Mouse (Mus musculus): ENCODE measurements around the gene Dhrs7b. TPM values are rescaled to one million over a fixed set of nuclear protein-coding genes. Genes with fewer than 3 reads are reported as not detected.

The Dhrs7b gene
- 23.5 and 30.5 TPM in 2 replicates for polyA plus RNA-seq (2014; fragmentation: Nextera tagmentation; extraction: Ambion mirVana)

DNA sequence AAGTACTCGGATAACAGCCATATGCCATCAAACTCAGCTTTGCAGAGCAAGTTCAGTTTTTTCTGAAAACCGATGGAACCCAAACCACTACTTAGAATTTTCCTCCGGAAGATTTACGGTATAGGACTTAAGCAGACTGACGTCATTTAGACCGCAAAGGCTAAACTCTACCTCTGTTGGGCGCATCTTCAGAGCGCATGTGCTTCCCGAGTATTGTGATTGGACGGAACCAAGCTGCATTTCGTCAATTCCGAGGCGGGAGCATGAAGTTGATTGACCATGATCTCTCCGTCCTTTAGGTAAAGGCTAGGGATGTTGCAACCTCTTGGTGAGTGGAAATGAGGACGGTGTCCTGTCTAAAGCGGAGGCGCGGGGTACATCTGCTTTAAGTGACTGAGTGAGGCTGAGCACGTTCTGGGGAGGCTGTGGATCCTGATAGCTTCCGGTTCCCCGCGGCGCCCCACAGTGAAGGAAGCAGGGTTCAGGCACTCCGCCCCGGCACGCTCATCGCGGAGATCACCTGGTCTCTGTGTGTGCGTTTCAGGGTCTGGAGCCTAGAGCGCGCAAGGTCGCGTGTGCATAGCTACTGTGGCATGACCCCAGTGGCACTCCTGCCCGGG is at the start of gene Dhrs7b:
Dhrs7b (plus strand) TSS at position 199 of the 620 bp plus-strand sequence.
- ATAC-seq (ENCODE audit: low FRiP score) (peak; percentile 90), DNase-seq (ENCODE audit: low spot score) (peak; percentile 84)
- H3K27ac ChIP-seq (ENCODE audit: low read depth, low read length) = peak within 1 kb of the TSS; percentile 45; the same call in 1 of the 2 replicates
- H3K9ac ChIP-seq (ENCODE audit: low read depth, low read length) = peak within 1 kb of the TSS; percentile 69
- under 1% methylated on average over 34 of the region's 34 CpGs for WGBS
- no peaks in the 10 kb centered on the region for H3K9me3 ChIP-seq (ENCODE audit: control insufficient read depth, low read length)
- H3K27me3 ChIP-seq (ENCODE audit: control insufficient read depth, insufficient read depth, low read length) = no peaks in the 10 kb centered on the region
- H3K4me2 ChIP-seq (replicated peaks; ENCODE audit: low read depth, low read length) = peak within 1 kb of the TSS; percentile 81
- H3K4me3 ChIP-seq (ENCODE audit: low read depth, low read length) = peak within 1 kb of the TSS; percentile 72
- H3K4me1 ChIP-seq (replicated peaks; ENCODE audit: control insufficient read depth, insufficient read depth, low read length) = no peaks in the 10 kb centered on the region
- H3K36me3 ChIP-seq (ENCODE audit: control insufficient read depth, insufficient read depth, low read length) = no peaks in the 10 kb centered on the region

DNA sequence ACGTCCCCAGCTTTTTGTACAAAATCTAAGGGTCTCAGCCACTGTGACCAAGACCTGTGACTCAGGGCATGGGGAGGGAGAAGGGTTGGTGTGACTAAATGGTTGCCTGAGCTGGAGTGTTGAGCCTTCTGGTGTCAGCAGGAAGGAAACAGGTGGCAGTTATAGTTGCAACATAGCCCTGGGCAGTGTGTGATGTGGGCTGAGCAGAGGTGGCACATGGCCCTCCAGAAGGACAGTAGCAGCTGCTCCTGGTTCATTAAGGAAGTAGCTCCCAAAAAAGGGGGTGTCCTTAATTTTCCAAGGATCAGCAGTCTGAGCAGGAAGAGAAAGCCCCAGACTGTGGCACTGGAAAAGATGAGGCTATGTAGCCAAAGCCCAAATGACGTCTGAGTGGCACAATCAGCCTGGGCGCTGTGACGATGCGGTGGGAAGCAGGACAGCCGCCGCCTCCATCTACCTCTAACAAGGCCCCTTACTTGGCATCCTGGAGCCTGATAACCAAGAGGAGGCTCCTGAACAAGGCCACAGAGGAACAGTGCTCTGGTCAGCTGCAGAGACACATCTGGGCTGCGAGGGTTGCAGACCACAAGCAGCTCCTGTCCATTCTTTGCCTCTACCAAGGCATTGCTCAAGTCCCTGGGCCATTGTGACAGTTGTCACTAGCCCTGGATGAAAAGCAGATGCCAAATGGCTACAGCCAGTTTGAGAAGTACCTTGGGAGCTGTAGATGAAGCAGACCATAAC is 46.1 kb upstream of the Dhrs7b start:
- no peak overlapping the region for H3K27ac ChIP-seq (ENCODE audit: low read depth, low read length)
- ATAC-seq (ENCODE audit: low FRiP score) (no peak), DNase-seq (ENCODE audit: low spot score) (no peak)
- H3K36me3 ChIP-seq (ENCODE audit: control insufficient read depth, insufficient read depth, low read length) = peaks cover 9% of the 10 kb centered on the region; the same call in 1 of the 2 replicates
- no peak overlapping the region for H3K4me2 ChIP-seq (replicated peaks; ENCODE audit: low read depth, low read length)
- 94% methylated on average over 8 of the region's 8 CpGs for WGBS
- H3K9ac ChIP-seq (ENCODE audit: low read depth, low read length) = no peak overlapping the region
- H3K27me3 ChIP-seq (ENCODE audit: control insufficient read depth, insufficient read depth, low read length) = no peaks in the 10 kb centered on the region
- H3K4me1 ChIP-seq (replicated peaks; ENCODE audit: control insufficient read depth, insufficient read depth, low read length) = peaks cover 17% of the 10 kb centered on the region
- H3K9me3 ChIP-seq (ENCODE audit: control insufficient read depth, low read length) = no peaks in the 10 kb centered on the region
- H3K4me3 ChIP-seq (ENCODE audit: low read depth, low read length) = no peak overlapping the region

DNA sequence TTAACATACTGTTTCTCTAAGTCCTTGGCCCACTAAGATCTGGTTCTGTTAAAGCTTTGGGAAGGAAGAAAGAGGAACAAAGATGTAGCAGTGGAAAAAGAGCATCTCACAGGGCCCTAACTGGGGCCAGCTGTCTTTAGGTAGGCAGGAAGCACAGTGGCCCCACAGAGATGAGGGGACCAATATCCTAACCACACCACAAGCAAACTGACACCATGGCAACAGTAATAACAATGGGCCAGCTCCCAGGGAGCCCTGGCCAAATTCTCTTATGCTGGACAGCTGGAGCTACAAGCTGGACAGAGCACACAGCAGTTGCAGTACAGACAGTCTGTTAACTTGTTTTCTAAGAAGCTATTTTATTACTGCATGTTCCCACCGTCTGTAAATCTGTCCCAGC is 42.8 kb upstream of the Dhrs7b start:
- H3K4me2 ChIP-seq (replicated peaks; ENCODE audit: low read depth, low read length) = no peak overlapping the region
- no peaks in the 10 kb centered on the region for H3K27me3 ChIP-seq (ENCODE audit: control insufficient read depth, insufficient read depth, low read length)
- no peak overlapping the region for H3K9ac ChIP-seq (ENCODE audit: low read depth, low read length)
- no peak for DNase-seq (ENCODE audit: low spot score)
- no peaks in the 10 kb centered on the region for H3K9me3 ChIP-seq (ENCODE audit: control insufficient read depth, low read length)
- H3K27ac ChIP-seq (ENCODE audit: low read depth, low read length) = no peak overlapping the region
- no peak for ATAC-seq (ENCODE audit: low FRiP score)
- H3K4me1 ChIP-seq (replicated peaks; ENCODE audit: control insufficient read depth, insufficient read depth, low read length) = no peaks in the 10 kb centered on the region
- peaks cover 9% of the 10 kb centered on the region; the same call in 1 of the 2 replicates for H3K36me3 ChIP-seq (ENCODE audit: control insufficient read depth, insufficient read depth, low read length)
- WGBS = 71% methylated on average over 1 of the region's 1 CpGs
- H3K4me3 ChIP-seq (ENCODE audit: low read depth, low read length) = no peak overlapping the region

DNA sequence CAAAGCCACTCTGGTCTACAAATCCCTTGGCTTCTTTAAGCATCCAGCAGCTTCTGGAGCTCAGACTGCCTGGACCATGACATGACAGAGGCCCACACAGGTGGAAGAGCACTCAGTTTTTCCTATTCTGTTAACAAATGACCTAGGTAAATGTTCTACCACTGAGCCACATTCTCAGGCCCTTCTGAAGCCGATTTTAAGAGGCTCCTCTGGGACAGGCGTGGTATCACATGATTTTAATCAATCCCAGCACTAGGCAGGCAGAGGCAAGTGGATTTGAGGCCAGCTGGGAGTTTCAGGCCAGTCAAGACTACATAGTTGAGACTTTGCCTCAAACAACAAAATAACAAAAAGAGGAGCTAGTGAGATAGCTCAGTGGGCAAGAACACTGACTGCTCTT is 40.0 kb upstream of the Dhrs7b start:
- no peak for DNase-seq (ENCODE audit: low spot score)
- no peaks in the 10 kb centered on the region for H3K4me1 ChIP-seq (replicated peaks; ENCODE audit: control insufficient read depth, insufficient read depth, low read length)
- 80% methylated on average over 2 of the region's 2 CpGs for WGBS
- no peak overlapping the region for H3K4me2 ChIP-seq (replicated peaks; ENCODE audit: low read depth, low read length)
- no peak for ATAC-seq (ENCODE audit: low FRiP score)
- H3K9me3 ChIP-seq (ENCODE audit: control insufficient read depth, low read length) = no peaks in the 10 kb centered on the region
- no peak overlapping the region for H3K4me3 ChIP-seq (ENCODE audit: low read depth, low read length)
- no peak overlapping the region for H3K9ac ChIP-seq (ENCODE audit: low read depth, low read length)
- peaks cover 2% of the 10 kb centered on the region; the same call in 1 of the 2 replicates for H3K36me3 ChIP-seq (ENCODE audit: control insufficient read depth, insufficient read depth, low read length)
- no peaks in the 10 kb centered on the region for H3K27me3 ChIP-seq (ENCODE audit: control insufficient read depth, insufficient read depth, low read length)
- H3K27ac ChIP-seq (ENCODE audit: low read depth, low read length) = no peak overlapping the region

DNA sequence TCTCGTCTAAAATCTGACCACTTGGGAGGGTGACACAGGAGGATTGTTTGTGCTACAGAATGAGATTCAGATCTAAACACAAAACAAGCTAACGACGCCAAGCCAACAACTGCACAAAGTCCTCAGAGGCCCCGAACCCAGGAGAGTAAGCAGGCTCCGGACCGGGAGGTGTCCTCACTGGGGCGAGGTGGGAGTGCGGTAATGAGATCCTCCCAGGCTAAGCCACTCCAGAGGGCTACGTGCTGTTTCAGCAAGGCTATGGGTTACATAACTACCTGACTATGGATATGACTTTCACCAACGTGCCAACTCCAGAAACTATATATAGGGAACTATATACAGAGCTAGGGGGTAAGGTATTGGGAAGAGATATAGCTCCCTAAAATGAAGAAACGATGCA is 34.1 kb upstream of the Dhrs7b start:
- H3K4me3 ChIP-seq (ENCODE audit: low read depth, low read length) = no peak overlapping the region
- 91% methylated on average over 11 of the region's 11 CpGs for WGBS
- no peak overlapping the region for H3K27ac ChIP-seq (ENCODE audit: low read depth, low read length)
- ATAC-seq (ENCODE audit: low FRiP score) = no peak
- H3K9ac ChIP-seq (ENCODE audit: low read depth, low read length) = no peak overlapping the region
- H3K27me3 ChIP-seq (ENCODE audit: control insufficient read depth, insufficient read depth, low read length) = no peaks in the 10 kb centered on the region
- H3K4me2 ChIP-seq (replicated peaks; ENCODE audit: low read depth, low read length) = no peak overlapping the region
- H3K36me3 ChIP-seq (ENCODE audit: control insufficient read depth, insufficient read depth, low read length) = 0 out of 2 replicates have a peak, but pooled peaks cover 5% of the 10 kb centered on the region
- DNase-seq (ENCODE audit: low spot score) = no peak
- no peaks in the 10 kb centered on the region for H3K9me3 ChIP-seq (ENCODE audit: control insufficient read depth, low read length)
- no peaks in the 10 kb centered on the region for H3K4me1 ChIP-seq (replicated peaks; ENCODE audit: control insufficient read depth, insufficient read depth, low read length)

DNA sequence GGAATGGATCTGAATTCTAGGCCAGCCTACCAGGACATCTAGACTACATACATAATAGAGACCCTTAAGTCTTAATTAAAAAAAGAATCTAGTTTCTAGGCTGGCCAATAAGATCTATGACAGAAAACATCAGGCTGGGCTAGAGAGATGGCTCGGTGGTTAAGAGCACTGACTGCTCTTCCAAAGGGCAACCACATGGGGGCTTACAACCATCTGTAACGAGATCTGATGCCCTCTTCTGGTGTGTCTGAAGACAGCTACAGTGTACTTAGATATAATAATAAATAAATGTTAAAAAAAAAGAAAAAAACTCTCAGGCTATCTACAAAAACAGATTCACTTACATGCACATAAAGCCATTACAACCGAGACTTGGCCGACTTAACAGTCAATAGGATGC is 30.5 kb upstream of the Dhrs7b start:
- DNase-seq (ENCODE audit: low spot score) (no peak), ATAC-seq (ENCODE audit: low FRiP score) (no peak)
- no peaks in the 10 kb centered on the region for H3K27me3 ChIP-seq (ENCODE audit: control insufficient read depth, insufficient read depth, low read length)
- no peaks in the 10 kb centered on the region for H3K4me1 ChIP-seq (replicated peaks; ENCODE audit: control insufficient read depth, insufficient read depth, low read length)
- no peak overlapping the region for H3K4me2 ChIP-seq (replicated peaks; ENCODE audit: low read depth, low read length)
- no peak overlapping the region for H3K4me3 ChIP-seq (ENCODE audit: low read depth, low read length)
- H3K9me3 ChIP-seq (ENCODE audit: control insufficient read depth, low read length) = no peaks in the 10 kb centered on the region
- no peak overlapping the region for H3K27ac ChIP-seq (ENCODE audit: low read depth, low read length)
- H3K36me3 ChIP-seq (ENCODE audit: control insufficient read depth, insufficient read depth, low read length) = 0 out of 2 replicates have a peak, but pooled peaks cover 5% of the 10 kb centered on the region
- H3K9ac ChIP-seq (ENCODE audit: low read depth, low read length) = no peak overlapping the region
- 93% methylated on average over 4 of the region's 4 CpGs for WGBS

DNA sequence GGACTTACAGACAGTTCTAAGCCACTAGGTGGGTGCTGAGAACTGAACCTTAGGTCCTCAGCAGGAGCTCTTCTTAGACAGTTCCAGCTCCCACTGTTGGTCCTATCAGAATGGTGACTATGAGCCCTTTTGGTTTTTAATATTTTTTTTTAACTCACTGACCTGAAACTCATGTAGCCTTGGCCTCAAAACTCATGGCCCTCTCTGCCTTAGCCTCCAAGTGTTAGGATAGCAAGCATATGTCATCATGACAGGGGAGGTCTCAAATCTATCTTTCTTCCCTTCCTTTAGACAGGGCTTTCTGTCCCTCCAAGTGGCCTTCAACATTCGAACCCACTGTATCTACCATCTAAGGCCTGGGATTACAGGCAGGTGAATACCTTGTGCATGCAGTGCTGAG is 29.5 kb upstream of the Dhrs7b start:
- Histone ChIP-seq H3K9me3 (ENCODE audit: control insufficient read depth, low read length) (no peaks in the 10 kb centered on the region), H3K36me3 (ENCODE audit: control insufficient read depth, insufficient read depth, low read length) (0 out of 2 replicates have a peak, but pooled peaks cover 5% of the 10 kb centered on the region), H3K9ac (ENCODE audit: low read depth, low read length) (no peak overlapping the region), H3K4me2 (replicated peaks; ENCODE audit: low read depth, low read length) (no peak overlapping the region), H3K4me3 (ENCODE audit: low read depth, low read length) (no peak overlapping the region), H3K27ac (ENCODE audit: low read depth, low read length) (no peak overlapping the region), H3K4me1 (replicated peaks; ENCODE audit: control insufficient read depth, insufficient read depth, low read length) (no peaks in the 10 kb centered on the region), H3K27me3 (ENCODE audit: control insufficient read depth, insufficient read depth, low read length) (no peaks in the 10 kb centered on the region)
- WGBS = 77% methylated on average over 1 of the region's 1 CpGs
- no peak for DNase-seq (ENCODE audit: low spot score)
- ATAC-seq (ENCODE audit: low FRiP score) = no peak

DNA sequence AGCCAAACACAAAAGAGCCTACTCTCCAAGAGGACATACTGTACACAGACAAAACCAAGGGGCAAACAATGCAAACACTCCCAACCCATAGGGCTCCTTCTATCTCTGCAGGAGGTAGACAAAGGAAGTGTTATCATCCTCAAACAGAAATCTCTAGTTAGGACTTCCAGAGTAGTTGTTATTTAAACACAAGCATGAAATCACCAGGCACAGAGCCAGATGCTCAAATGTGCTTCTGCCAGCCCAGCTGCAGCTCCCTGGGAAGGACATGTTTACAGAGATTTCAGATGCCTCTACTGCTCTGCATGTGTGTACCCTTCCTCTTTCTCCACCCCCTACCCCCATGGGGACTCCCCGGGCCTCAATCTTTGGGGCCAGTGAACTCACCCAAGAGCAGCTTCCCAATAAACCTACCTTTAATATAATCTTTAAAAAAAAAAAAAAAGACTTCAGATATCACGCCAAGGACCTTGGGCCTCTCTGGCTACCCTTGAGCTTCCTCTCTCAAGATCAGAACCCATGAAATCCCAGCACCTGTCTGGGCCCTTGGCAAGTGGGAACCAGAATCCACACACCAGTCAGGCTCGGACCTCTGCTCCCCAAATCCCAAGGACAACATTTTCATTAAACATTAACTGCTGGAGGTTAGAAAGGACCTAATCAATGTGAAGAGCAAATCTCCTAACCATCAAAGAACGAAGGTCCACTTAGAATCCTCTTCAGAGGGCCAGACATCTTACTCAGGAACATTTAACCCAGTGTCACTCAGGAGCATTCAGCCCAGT is 22.0 kb upstream of the Dhrs7b start:
- 86% methylated on average over 4 of the region's 4 CpGs for WGBS
- DNase-seq (ENCODE audit: low spot score) (no peak), ATAC-seq (ENCODE audit: low FRiP score) (no peak)
- Histone ChIP-seq H3K4me1 (replicated peaks; ENCODE audit: control insufficient read depth, insufficient read depth, low read length) (no peaks in the 10 kb centered on the region), H3K9ac (ENCODE audit: low read depth, low read length) (no peak overlapping the region), H3K27me3 (ENCODE audit: control insufficient read depth, insufficient read depth, low read length) (no peaks in the 10 kb centered on the region), H3K36me3 (ENCODE audit: control insufficient read depth, insufficient read depth, low read length) (no peaks in the 10 kb centered on the region), H3K4me3 (ENCODE audit: low read depth, low read length) (no peak overlapping the region), H3K27ac (ENCODE audit: low read depth, low read length) (no peak overlapping the region), H3K4me2 (replicated peaks; ENCODE audit: low read depth, low read length) (no peak overlapping the region), H3K9me3 (ENCODE audit: control insufficient read depth, low read length) (no peaks in the 10 kb centered on the region)

All from hindbrain, embryonic 11.5 days (tissue).